Mouse (Mus musculus) kidney, adult 2 months (tissue): ENCODE measurements around the gene 6430550D23Rik.

ENCODE experiments used
- CTCF ChIP-seq: fragments of 200-500 bp; conservative IDR thresholded peaks from 2 replicates; pipeline ENCODE4 v1.5.1; 2011; ENCODE audit warnings: low read depth, mild to moderate bottlenecking, control low read depth, low read length, moderate library complexity, mixed read lengths; ENCODE audit not compliant: insufficient read depth, insufficient read length
- POLR2A ChIP-seq: fragments of 200-500 bp; IDR thresholded peaks from one replicate; pipeline ENCODE4 v1.6.1; 2011; ENCODE audit warnings: low read depth, low read length, control low read depth

DNA sequence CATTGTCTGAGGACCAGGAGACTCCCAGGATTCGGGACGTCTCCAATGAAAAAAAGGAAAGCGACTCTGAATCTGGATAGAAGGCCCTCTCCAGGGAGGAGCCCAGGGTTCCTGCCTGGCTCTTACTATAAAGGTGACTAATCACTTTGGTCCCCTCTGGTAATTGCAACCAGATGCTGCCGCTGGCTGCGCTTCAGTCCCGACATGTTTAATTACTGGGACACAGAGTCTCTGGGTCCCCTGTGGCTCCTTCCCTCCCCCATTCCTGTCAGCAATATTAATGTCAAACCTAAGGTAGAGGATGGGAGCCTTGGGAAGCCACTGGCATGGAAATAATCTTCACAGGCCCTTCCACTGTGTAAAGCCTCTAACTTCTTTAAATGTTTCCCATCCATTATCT, 58.4 kb downstream of the 6430550D23Rik start:
- TF ChIP-seq CTCF: no peak
- TF ChIP-seq POLR2A: no peak
